Mouse (Mus musculus) heart, embryonic 16.5 days (tissue): ENCODE measurements around the gene Hyls1. TPM values are rescaled to one million over a fixed set of nuclear protein-coding genes. Genes with fewer than 3 reads are reported as not detected.
A peak's percentile ranks its signal among the peaks of the same experiment; 100 is the strongest.

Experiments used
- ATAC-seq: fragments of 200-750 bp; cut with Nextera tagmentation; replicated peaks from 2 replicates; pipeline ENCODE4 v1.8.0; 2017; ENCODE audit warnings: moderate number of reproducible peaks; ENCODE audit not compliant: insufficient read depth, low FRiP score; ENCODE audit errors: extremely low read depth
- H3K27ac ChIP-seq: fragments of 300-500 bp; sonication (generic); 2 replicates; pipeline ENCODE4 v1.5.1; 2014; ENCODE audit warnings: mild to moderate bottlenecking, low read length, control low read depth, moderate library complexity
- H3K27me3 ChIP-seq: fragments of 300-500 bp; sonication (generic); 2 replicates; pipeline ENCODE4 v1.6.1; 2014; ENCODE audit warnings: low read length, mixed read lengths; ENCODE audit not compliant: control insufficient read depth, insufficient read depth
- H3K36me3 ChIP-seq: fragments of 300-500 bp; sonication (generic); 2 replicates; pipeline ENCODE4 v1.6.1; 2014; ENCODE audit not compliant: control insufficient read depth, insufficient read depth
- H3K4me1 ChIP-seq: fragments of 300-500 bp; sonication (generic); 2 replicates; pipeline ENCODE4 v1.6.1; 2014; ENCODE audit warnings: low read length, mixed read lengths; ENCODE audit not compliant: control insufficient read depth, insufficient read depth
- H3K4me2 ChIP-seq: fragments of 300-500 bp; sonication (generic); 2 replicates; pipeline ENCODE4 v1.6.1; 2014; ENCODE audit warnings: low read depth, mild to moderate bottlenecking, control low read depth, low read length
- H3K4me3 ChIP-seq: fragments of 300-500 bp; sonication (generic); 2 replicates; pipeline ENCODE4 v1.5.1; 2014; ENCODE audit warnings: mild to moderate bottlenecking, control low read depth, low read length
- H3K9ac ChIP-seq: fragments of 300-500 bp; sonication (generic); 2 replicates; pipeline ENCODE4 v1.6.1; 2014; ENCODE audit warnings: low read length, control low read depth
- H3K9me3 ChIP-seq: fragments of 300-500 bp; sonication (generic); replicated peaks from 2 replicates; pipeline ENCODE4 v1.6.1; 2016; ENCODE audit warnings: low read length; ENCODE audit not compliant: control insufficient read depth
- WGBS: fragments of 180-500 bp; shearing (Covaris S2); extraction: QIAGEN DNeasy Blood & Tissue Kit; methylation state at CpG from one replicate; pipeline ENCODE4 v1.1.7; 2014; 5-methylcytosine and 5-hydroxymethylcytosine counted together
- polyA plus RNA-seq: library from polyadenylated mRNA; unstranded; fragments of >200 nt; fragmentation: Nextera tagmentation; extraction: Ambion mirVana; gene quantifications from 2 replicates; pipeline ENCODE4 v1.2.1, GENCODE M21; 2015

Gene Hyls1
- polyA plus RNA-seq, 1 experiment from 2014 or later: 14.4 TPM

DNA sequence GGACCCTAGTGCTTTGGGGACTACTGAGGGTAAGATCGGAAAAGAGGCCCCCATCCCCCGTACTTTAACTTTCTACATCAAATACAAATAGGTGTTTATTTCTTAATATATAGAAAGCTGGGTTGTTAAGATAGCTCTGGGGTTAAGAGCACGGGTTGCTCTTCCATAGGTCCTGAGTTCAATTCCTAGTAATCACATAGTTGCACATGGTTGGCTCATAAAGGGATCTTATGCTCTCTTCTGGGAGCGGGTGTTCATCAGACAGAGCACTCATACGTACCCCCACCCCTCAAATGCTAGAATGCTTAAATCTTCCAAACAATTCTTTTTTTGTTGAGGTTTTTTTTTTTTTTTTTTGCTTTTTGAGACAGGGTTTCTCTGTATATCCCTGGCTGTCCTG is 465 bp upstream of the Hyls1 start:
- H3K36me3 ChIP-seq: peaks cover 15% of the 10 kb centered on the region
- H3K4me2 ChIP-seq: peak overlapping the region; percentile 69
- H3K9ac ChIP-seq: peak overlapping the region; percentile 75
- peak overlapping the region; percentile 90 for H3K27ac ChIP-seq
- ATAC-seq: no peak
- H3K4me1 ChIP-seq: peaks cover 5% of the 10 kb centered on the region
- H3K9me3 ChIP-seq: no peaks in the 10 kb centered on the region
- WGBS: 5% methylated on average over 5 of the region's 5 CpGs
- H3K4me3 ChIP-seq: peak overlapping the region; percentile 74
- peaks cover 7% of the 10 kb centered on the region for H3K27me3 ChIP-seq

DNA sequence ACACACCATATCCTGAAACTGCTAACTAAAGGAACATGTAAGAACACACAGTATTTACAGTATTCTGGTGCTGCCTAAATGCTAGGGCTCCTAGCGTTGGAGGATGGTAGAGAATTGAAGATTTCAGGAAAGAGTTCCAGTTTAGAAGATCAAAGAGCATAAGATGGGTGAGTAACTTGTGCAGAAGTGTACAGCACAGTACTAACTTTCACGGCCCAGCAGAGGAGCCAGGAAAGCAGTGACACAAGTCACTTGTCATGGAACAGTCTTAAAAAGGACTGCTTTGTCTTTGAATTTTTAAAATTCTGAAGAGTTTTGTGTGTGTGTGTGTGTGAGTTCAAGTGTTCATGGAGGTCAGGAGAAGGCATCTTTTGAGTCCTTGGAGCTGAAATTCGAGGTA is 2.2 kb downstream of the Hyls1 start:
- Histone ChIP-seq H3K9ac (no peak overlapping the region), H3K4me2 (no peak overlapping the region), H3K27ac (no peak overlapping the region), H3K4me3 (no peak overlapping the region), H3K36me3 (peaks cover 15% of the 10 kb centered on the region), H3K4me1 (peaks cover 8% of the 10 kb centered on the region), H3K27me3 (no peaks in the 10 kb centered on the region), H3K9me3 (no peaks in the 10 kb centered on the region)
- no peak for ATAC-seq
- WGBS: 89% methylated on average over 3 of the region's 3 CpGs

DNA sequence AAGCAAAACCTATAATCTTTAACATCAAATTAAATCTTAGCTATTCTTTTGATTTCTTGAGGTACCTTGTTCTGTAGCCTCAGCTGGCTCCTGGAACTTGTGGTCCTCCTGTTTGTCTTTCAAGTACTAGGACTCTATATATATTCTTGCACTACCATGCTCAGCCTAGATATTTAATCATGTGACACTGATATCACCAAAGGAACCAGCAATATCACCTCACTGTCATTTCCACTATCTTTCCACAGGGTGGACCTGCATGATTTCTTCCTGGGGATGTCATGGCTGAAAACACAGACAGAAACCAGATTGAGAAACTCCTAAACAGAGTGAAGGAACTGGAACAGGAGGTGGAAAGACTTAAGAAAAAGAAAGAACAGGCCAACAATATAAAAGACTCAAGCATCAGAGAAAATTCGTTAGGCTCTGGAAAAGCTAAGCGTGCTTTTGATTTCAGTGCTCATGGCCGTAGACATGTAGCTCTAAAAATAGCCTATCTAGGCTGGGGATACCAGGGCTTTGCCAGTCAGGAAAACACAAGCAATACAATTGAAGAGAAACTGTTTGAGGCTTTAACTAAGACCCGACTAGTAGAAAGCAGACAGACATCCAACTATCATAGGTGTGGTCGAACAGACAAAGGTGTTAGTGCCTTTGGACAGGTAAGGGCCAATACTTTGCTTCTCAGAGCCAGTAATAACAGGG is 5.5 kb downstream of the Hyls1 start:
- ATAC-seq: no peak; the same call in 1 of the 2 replicates
- peak overlapping the region; percentile 22; the same call in 1 of the 2 replicates for H3K4me3 ChIP-seq
- 46% methylated on average over 5 of the region's 5 CpGs for WGBS

DNA sequence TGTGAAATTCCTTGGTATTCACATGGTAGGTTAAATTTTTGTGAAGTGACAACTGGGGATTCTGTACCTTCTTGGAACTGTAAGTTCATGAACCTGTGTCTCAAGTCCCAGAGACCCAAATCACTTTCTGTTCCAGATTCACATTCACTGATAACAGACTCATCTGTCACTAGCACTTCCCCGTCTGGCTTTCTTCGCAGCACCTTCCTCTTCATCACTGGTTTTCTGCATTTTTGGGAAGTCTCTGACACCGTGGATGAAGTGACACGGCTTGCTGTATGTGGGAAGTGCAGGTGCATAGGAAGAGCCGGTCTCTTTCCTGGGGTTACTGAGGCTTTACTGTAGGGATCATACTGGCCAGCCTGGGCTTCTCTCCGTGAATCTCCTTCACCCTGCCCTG is 8.6 kb downstream of the Hyls1 start:
- WGBS: 83% methylated on average over 6 of the region's 6 CpGs
- Histone ChIP-seq H3K27ac (no peak overlapping the region), H3K4me2 (no peak overlapping the region), H3K36me3 (peaks cover 14% of the 10 kb centered on the region), H3K4me1 (peaks cover 23% of the 10 kb centered on the region), H3K27me3 (peaks cover 12% of the 10 kb centered on the region), H3K4me3 (no peak overlapping the region), H3K9me3 (no peaks in the 10 kb centered on the region), H3K9ac (no peak overlapping the region)
- ATAC-seq: no peak

More for the DNA sequence above, 5.5 kb downstream of the Hyls1 start:
- Histone ChIP-seq H3K9me3 (no peaks in the 10 kb centered on the region), H3K27ac (peak overlapping the region; percentile 84), H3K27me3 (no peaks in the 10 kb centered on the region), H3K9ac (peak overlapping the region; percentile 47; the same call in 1 of the 2 replicates), H3K36me3 (peaks cover 26% of the 10 kb centered on the region), H3K4me2 (peak overlapping the region; percentile 58), H3K4me1 (peaks cover 16% of the 10 kb centered on the region)

DNA sequence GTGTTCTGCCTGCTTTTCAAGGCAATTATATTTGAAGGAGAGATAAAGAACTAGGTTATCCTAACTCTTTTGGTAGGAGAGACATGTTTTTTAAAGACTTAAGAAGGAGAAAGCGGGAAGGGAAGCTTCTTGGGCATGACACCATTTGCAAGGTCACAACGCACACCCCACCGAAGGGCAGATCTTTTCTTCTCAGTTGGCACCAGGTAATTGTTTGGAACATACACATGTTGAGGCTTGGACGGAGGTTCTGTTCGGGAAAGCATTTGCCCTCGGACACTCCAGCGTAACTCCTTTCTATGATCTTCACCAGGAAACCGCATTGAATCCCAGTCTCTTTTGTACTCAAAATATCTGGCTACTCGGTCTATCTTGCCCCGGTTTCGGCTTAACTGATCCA is 9.1 kb downstream of the Hyls1 start:
- Histone ChIP-seq H3K9ac (no peak overlapping the region), H3K27ac (no peak overlapping the region), H3K4me1 (peaks cover 23% of the 10 kb centered on the region), H3K4me2 (no peak overlapping the region), H3K4me3 (no peak overlapping the region), H3K27me3 (peaks cover 12% of the 10 kb centered on the region), H3K36me3 (peaks cover 11% of the 10 kb centered on the region), H3K9me3 (no peaks in the 10 kb centered on the region)
- no peak for ATAC-seq
- WGBS: 91% methylated on average over 11 of the region's 11 CpGs

DNA sequence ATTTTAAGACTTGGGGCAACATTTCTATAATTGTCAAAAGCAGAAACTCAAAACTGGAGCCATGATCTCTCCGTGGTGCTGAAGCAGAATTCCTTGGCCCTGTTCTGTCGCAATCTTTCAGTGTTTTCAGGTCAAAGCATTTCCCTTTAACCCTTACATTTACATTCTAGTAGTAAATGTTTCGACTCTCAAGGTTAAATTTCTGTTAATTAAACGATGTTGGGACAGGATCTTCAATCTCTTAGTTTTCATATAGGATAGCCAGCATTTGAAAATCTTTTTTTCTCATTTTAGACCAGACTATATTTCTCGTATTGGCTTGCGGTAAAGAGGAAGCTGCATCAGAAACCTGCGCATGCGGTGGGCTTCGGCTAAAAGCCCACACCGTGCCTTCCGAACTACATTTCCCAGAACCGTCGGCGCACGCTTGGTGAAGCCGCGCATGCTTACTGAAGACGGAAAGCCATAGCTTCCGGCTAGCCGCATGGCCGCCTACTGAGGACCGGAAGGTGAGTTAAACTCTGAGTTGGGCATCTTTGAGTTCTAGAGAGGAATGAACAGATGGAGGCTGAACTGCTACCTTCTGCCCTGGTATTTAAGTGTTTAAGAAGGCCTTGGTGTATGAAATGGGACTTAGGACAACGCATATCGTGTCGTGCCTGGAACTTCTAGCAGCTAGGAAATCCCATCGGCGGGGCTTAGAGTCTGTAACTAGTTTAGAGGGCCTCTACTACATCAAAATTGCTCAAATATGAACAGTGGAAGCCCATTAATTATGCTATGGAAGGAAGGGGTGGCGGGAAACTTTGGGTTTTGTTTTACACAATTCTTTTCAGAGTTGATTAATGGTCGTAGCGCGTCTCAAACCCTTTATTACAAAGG is 10.9 kb downstream of the Hyls1 start:
- Histone ChIP-seq H3K4me3 (peak overlapping the region; percentile 94), H3K4me1 (peaks cover 18% of the 10 kb centered on the region), H3K27me3 (peaks cover 17% of the 10 kb centered on the region), H3K4me2 (peak overlapping the region; percentile 95), H3K27ac (peak overlapping the region; percentile 77), H3K9me3 (no peaks in the 10 kb centered on the region), H3K9ac (peak overlapping the region; percentile 83), H3K36me3 (peaks cover 11% of the 10 kb centered on the region)
- ATAC-seq: peak; percentile 83
- 2% methylated on average over 31 of the region's 31 CpGs for WGBS

DNA sequence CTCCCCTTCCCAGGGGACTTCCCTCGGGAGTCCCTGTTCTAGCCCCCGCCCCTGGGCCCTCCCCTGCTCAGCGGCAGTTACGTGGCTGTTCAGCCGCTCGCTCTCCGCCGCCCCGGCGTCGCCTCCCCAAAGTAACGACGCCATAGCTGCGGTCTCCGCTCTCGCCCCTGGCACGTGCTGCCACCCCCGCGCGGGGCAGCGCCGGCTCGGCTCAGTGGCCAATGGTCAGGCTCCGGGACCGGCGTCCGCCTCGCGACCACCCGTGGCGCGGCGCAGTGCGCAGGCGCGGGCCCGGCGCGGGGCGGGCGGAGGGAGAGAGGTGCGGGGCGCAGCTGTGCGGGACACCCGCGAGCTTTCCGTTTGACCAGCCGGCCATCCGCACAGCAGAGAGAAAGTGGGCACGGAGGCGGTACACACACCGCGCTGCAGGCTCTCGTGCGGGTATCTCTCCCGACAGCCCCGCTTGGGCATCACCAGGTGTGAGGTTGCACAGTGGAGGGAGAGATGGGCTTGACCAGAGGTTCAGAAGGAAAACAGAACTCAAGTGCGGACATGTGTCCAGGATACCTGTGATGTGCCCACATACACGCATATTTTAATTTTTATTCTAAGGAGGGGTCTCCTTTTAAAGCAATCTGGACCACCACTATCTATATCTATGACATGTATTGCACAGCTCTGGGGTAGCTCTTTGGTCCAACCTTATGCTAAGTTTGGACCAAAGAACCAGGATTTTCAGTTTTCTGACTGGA is 11.8 kb downstream of the Hyls1 start, which contains the start of the genes Ddx25 and Pus3:
Ddx25 (minus strand) TSS at position 272 of the 752 bp plus-strand sequence.
Pus3 (plus strand) TSS at position 339 of the 752 bp plus-strand sequence.
- Histone ChIP-seq H3K9me3 (no peaks in the 10 kb centered on the region), H3K27me3 (peaks cover 17% of the 10 kb centered on the region), H3K27ac (peak within 1 kb of the TSS; percentile 77), H3K4me2 (peak within 1 kb of the TSS; percentile 95), H3K4me1 (peaks cover 20% of the 10 kb centered on the region), H3K36me3 (peaks cover 11% of the 10 kb centered on the region), H3K9ac (peak within 1 kb of the TSS; percentile 83), H3K4me3 (peak within 1 kb of the TSS; percentile 94)
- 1% methylated on average over 52 of the region's 59 CpGs for WGBS
- peak; percentile 56 for ATAC-seq

DNA sequence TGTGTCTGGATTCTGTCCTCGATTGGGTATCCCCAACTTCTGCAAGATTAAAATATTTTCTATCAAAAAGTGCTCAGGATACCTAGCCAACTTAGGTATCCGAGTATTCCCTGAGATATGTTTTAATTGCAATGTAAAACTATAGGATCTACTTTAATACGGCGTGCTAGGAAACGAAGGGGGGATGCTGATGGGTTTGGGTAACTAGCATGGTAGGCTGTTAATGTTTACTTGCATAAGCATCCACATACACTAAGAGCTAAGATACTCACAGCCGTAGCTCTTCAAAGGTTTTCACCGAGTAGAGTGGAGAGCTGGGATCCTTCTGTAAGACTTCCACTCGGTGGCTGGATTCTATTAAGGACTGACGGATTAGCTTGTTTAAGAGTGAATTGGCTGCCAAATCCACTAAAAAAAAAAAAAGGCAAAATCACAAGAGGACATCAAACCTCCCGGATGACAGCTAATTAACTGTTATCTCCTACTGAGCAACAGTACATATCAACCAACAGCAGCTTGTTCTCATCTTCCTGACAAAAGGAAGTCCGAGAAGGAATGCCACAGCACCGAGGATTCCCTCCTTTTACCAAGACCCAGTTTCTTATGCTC is 13.6 kb downstream of the Hyls1 start:
- peaks cover 27% of the 10 kb centered on the region for H3K4me1 ChIP-seq
- no peak for ATAC-seq
- peaks cover 17% of the 10 kb centered on the region for H3K27me3 ChIP-seq
- H3K4me2 ChIP-seq: no peak overlapping the region
- no peak overlapping the region for H3K4me3 ChIP-seq
- H3K9me3 ChIP-seq: no peaks in the 10 kb centered on the region
- 52% methylated on average over 12 of the region's 12 CpGs for WGBS
- no peak overlapping the region for H3K27ac ChIP-seq
- no peak overlapping the region for H3K9ac ChIP-seq
- peaks cover 7% of the 10 kb centered on the region for H3K36me3 ChIP-seq
